Mouse (Mus musculus): ENCODE measurements around the gene Bach1.

The Bach1 gene

DNA sequence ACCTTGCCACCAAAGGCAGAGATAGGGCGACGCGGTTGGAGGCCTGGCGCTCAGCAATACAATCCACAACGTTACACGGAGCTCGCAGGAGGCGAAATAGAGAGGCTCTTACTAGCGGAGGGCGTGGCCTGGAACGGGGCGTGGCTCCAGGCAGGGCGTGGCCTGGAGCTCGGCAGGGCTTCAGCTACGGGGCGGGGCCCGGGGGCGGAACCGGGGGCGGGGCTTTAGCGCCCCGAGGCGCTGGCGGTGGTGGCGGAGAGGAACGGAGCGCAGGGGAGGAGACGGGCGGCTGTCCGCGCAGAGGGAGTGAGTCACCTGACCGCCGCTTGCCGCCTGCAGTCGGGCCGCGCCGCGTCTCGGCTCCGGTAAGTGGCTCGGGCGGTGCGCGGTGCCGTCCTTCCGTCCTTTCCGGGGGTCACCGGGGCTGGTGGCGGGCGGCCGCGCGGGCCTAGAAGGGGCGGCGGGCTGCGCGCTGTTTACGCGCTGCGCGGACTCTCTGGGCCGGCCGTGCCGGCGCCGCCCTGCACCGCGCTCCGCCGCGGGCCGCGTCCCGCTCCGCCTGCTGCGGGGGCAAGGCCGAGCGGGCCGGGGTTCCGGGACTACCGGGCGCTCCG lies at the start of gene Bach1:
Gene Bach1 (plus strand): TSS at position 254 of the 614 bp plus-strand sequence.
- peak; percentile 74 to 85 for DNase-seq (ENCODE audit: low spot score in 2 of 2)

DNA sequence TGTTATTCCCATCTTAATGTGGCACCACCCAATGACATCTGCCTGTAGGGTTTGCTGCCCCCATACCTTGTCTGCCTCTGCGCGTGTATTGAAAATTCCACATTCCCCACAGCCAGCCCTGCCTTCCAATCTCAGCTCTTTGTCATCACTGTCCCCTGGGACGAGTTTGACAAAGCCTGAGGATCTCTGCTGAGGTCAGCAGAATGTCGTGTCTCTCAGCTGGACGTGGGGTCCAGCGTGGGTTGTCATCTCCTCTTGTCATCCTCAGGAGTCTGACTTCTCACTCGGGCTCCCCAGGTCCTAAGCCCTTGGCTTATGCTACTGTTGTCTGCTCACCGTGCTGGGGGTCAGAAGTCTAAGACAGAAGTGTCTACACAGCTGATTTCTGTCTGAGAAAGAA lies 46.4 kb upstream of the Bach1 start:
- DNase-seq (ENCODE audit: low spot score in 2 of 2) = no peak

DNA sequence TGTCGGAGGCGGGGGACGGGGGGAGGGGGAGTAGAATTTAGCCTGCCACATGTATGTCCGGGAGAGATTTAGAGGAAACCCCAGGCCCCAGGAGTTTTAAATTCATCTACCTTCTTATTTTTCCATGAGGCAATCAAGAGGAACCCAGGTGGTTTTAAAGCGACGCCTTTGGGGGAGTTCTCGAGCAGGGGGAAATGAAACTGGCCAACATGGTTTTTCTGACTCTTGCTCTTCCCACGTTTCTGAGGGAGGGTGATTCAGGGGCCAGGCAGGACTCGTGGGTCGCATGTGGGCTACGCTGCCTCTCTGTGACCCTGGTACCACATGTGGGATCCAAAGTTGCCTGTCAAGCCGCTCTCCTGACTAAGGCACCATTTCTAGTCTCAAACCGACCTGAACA lies 45.8 kb upstream of the Bach1 start:
- no peak for DNase-seq (ENCODE audit: low spot score in 2 of 2)

DNA sequence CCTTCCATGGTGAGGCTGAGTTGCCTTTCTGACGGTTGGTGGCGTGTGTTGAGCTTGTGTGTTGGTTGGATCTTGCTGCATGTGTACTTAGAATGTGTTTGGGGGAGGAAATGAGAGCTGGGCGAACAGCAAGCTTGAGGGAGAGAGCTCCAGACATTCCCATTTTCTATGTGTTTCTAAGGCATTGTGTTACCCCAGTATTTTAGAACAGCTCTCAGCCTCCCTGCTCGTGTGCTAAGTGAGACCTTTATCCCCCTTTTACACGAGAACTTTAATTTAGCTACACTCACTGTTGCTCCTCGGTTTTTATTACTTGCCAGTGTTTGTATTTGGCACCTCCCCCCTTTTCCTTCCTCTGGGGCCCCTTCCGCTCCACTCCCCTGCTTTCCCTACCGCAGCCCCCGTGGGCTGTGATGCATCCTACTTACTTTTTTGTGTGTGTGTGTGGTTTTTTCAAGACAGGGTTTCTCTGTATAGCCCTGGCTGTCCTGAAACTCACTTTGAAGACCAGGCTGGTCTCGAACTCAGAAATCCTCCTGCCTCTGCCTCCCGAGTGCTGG lies 44.6 kb upstream of the Bach1 start:
- no peak for DNase-seq (ENCODE audit: low spot score in 2 of 2)

DNA sequence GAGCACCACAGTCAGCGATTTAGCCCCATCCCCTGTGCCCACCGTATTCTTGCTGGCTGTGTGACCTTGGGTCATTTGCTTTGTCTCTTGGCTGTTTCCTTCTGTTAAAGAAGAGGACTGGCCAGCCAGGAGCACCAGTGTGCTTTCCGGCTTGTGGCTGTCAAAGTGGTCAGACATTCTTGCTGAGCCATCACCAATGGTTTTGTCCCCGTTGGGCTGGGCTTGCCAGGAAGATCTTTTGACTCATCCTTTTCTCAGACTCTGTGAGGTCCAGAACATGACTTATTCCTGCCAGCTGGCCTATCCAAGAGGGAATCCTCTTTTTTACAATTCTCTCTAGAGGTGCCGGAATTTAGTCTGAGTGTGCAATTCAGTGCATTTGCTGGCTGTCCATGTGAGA lies 43.7 kb upstream of the Bach1 start:
- DNase-seq (ENCODE audit: low spot score in 2 of 2) = peak in 1 of 2 experiments; percentile 11

DNA sequence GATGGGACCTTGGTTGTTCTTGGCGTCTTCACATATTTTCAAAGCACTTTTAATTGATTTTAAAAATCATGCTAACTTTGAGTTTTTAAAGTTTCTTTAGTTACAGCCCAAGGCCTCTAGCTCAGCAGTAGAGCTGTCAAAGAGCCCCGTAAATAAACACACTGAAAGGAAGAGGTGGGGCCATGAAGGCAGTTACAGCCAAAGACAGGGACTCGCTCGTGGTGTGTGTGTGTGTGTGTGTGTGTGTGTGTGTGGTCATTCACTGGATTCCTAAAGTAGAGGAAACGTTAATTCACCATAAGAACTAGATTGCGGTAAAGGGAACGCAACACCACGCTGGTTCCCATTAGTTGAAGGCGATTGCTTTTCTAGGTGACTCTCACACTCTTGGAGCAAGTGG lies 43.2 kb upstream of the Bach1 start:
- no peak for DNase-seq (ENCODE audit: low spot score in 2 of 2)

DNA sequence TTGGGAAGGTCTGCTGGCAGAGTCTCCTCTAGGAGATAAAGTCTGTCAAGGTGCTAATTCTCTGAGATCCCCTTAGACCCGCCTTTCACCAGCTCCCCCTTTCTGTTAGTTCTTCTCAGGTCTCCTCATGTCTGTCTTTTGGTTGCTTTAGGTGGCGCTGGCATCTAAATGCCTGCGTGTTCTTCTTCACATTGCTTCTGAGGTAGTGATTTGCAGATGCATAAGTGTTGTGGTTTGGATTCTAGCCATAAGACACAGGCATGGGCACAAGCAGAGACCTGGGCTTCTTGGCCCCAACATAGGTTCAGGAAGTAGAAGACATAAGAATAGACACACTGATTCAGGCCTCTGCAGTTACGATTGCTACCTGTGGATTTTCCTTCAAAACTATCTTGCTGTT lies 42.0 kb upstream of the Bach1 start:
- DNase-seq (ENCODE audit: low spot score in 2 of 2) = no peak

DNA sequence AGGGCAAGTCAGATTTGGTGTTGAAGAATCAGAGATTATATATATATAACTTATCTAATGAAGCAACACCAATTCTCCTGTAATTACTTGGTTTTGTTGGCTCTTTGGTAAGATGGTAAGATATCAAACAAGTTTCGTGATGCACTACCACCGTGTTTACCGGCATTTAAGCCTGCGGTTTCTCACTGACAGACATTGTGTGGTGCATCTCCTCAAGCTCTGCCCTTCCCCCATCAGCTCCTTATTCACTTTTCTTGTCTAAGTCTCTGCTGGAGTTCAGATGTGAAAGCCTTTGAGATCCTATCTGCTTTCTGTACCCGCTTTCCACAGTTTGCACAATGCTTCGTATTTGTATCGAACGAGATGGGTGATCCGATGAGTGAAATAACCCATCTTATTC lies 41.5 kb upstream of the Bach1 start:
- no peak for DNase-seq (ENCODE audit: low spot score in 2 of 2)

DNA sequence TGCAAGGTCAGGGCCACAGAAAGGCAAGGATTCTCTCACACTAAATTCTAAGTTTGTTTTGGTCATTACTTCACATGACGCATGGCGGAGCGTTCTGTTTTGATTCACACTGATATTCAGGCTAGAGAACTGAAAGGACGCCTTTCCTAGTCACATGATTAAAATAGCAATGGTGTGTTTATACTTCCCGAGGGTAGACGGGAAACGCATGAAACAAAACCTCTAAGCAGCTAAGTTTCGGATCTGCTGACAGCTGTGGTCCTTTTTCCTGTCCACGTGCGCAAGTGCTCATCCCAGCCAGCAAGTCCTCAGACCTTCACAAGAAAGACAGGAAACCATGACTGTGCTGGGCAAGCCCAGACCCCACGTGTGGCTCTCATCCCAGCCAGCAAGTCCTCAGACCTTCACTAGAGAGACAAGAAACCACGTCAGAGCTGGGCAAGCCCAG lies 37.7 kb upstream of the Bach1 start:
- peak in 1 of 2 experiments; percentile 11 for DNase-seq (ENCODE audit: low spot score in 2 of 2)

DNA sequence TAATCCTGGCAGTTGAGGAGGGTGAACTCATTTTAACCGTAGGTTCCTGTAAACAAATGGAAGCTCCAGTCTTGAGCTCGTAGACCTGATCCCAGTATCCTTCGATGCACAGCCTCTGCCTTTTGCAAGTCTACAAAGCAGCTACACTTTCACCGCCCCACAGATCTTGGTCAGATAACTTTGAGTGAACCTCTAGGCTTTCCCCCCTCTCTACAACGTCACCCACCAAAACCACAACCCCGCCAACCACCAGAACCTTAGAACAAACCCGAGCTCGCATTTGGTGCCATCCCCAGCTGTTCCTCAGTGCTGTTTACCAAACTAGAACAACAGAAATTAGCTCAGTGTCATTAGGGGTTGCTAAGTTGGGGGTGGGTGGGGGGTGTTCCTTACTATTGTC lies 37.1 kb upstream of the Bach1 start:
- DNase-seq (ENCODE audit: low spot score in 2 of 2) = no peak

DNA sequence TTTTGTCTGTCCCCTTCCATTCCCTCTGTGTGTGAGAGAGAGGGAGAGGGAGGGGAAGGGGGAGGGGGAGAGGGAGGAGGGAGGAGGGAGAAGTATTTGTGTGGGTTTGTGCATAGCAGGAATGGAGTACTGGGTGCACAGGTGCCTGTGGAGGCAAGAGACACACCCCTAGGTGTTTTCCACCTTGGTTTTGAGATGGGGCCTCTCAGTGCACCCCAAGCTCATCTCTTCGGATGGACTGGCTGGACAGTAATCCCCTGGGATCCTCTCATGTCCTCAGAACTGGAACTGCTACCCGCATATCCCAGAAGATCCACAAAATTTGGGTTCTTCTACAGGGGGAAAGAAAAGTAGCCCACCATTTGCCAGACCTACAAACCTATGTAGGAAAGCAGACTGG lies 36.2 kb upstream of the Bach1 start:
- no peak for DNase-seq (ENCODE audit: low spot score in 2 of 2)

DNA sequence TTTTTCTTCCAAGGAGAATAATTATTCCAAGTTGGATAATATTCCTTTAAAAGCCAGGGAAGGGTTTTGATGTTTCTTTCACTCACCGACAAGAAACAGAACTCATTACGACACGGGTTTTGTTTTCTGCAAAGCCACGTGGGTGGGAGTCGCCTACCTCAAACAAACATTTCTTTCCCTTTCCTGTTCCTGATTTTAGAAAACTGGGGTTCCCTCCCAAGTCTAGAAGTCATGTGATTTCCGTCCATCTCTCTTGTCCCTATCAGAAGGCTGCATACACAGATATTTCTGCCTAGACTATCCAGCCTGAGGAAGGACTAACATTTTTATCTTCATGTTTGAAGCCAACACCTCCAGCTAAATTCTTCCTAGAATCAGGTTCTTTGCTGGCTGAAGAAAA lies 34.9 kb upstream of the Bach1 start:
- no peak for DNase-seq (ENCODE audit: low spot score in 2 of 2)

DNA sequence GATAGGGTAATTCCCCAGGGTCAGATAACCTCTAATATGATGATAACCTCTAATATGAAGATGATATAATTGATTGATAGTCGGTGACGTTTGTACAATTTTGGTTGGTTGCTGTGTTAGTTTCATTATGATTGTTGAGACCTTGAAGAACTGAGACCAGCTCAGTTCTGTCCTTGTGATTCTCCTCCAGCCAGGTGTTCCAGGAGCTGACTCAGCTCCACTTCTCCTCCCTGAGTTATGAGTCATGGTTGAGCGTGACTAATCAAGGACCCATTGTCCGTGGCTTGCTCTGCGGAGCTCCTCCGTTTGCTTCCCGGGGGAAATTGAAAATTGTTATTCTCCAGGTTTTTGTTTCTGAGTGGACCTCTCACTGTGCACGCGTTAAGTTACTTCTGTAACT lies 33.5 kb upstream of the Bach1 start:
- no peak for DNase-seq (ENCODE audit: low spot score in 2 of 2)

DNA sequence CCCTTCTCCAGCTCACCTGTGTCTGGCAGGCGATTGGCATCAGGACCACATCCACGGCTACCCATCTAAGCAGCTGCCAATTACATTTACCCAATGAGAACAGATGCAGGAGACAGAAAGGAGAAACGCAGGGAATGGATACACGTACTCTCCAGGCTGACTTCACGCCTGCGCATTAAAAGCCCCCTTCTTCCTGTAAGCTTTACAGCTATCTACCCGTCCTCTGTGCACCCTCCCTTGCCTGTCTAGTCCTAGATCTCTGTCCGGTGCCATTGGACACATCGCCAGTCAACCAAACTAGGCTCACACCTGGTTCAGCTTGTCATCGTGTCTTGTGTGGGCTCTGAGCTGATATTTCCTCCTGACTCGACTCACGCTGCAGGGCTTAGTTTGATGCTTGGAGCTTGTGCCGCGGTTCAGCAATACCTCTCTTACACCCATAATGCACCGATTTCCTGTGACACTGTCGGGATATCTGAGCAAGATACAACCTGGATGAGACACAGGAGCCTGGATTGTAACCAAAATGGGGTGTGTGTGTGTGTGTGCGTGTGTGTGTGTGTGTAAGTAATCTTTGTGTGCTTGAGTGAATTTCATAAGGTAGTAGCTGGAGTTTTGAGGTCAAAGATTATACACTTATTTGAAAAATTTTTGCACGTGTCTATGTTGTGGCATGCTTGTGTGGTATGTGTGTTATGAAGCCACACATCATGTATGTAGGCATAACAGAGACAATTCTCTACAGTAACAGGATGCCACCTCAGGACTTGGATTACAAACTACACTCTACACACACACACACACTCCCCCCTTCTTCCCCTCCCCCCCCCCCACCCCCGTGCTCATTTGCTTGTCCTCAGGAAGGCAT lies 32.8 kb upstream of the Bach1 start:
- no peak for DNase-seq (ENCODE audit: low spot score in 2 of 2)

DNA sequence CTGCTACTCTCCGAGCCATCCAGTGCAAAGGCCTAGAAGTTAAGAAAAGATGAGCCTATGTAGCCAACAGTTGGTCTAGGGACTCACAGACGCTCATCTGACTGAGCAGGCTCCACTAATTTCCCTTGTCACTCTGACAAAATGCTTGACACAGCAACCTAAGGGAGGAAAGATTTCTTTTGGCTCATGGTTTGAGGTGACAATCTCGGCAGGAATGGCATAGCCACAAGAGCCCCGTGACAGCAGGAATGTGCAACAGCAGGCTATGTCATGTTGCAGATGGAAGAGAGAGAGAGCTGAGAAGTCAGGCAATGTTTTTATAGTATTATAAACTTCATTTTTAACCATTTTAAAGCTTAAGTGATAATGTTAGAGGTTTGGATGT lies 32.1 kb upstream of the Bach1 start:
- no peak for DNase-seq (ENCODE audit: low spot score in 2 of 2)

DNA sequence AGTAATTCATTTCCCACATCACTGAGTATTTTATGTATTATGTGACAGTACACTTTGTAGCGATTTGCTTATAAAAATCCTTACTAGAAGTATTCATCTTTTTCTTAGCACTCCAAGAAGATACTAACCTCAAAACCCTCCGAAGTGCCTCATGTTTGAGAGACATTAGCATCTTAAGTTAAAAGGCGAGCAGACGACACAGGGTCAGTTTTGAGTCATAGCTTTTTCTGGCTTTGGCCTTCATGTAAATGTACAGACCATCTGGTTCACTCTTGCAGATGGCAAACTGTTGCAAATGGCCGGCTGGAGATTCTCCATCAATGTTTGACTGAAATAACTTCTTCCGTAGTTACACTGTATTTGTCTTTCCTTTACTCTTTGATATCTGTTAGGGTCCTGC lies 30.7 kb upstream of the Bach1 start:
- no peak for DNase-seq (ENCODE audit: low spot score in 2 of 2)

DNA sequence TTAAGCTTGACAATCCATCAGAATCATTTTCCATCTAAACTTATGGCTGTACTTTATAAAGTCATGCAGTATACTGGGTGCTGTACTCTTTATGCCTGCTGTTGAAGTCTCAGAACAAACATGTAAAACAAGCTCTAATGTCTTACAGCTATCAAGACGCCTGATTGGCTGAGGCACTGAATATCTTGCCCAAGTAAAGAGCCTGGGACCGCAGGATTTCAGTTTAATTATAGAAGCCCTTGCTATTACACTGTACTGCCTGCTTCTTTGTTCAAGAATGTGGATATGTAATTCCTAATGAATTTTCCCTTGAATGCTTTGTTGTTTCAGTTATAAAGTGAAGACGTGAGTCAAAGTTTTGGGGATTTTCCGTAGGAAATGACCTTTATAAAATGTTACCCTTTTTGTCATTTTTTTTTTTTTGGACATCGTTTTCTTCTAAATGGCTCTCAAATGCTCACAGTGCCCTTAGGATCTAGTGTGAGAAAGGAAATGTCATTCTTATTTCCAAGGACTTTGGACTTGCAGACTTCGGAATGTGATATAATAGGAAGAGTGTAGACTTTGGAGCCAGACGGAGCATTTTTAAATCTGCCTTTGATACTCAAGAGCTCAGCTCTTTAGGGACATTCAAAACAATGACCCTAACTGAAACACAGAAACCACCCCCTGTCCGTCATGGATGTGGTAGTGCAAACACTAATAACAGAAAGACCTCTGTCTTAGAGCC lies 28.5 kb upstream of the Bach1 start:
- no peak for DNase-seq (ENCODE audit: low spot score in 2 of 2)

DNA sequence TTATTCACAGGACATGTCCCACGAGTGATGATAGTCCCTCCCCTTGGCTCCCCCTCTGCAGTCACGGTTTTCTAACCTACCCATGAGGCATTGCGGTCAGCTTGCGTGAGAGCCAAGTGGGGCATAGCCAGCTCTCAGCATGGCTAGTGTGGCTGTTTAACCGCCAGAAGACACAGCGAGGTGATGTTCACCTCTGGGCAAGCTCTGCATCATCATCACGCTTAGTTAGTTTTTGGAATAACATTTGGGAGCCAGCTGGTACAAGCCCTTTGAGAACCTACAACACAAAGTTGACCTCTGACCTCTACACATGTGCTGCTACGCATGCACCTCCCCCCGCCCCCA lies 28.0 kb upstream of the Bach1 start:
- no peak for DNase-seq (ENCODE audit: low spot score in 2 of 2)

DNA sequence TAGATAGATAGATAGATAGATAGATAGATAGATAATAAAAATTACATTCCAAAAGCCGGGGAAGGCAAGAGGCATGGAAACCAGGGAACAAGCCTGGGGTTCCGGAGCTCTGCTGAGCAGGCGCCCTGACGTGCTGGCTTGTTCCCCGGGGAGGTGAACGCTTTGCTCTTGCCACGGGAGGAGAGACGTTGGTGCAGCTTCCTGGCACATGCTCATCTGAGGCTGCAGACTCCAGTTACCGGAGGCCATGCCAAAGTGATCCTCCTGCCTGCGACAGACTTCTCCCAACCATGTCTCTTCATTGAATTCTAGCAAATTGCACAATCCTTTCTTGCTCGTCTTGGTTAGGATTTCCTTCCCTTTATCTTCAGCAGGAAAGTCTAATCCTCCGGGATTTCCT lies 27.4 kb upstream of the Bach1 start:
- DNase-seq (ENCODE audit: low spot score in 2 of 2) = no peak

DNA sequence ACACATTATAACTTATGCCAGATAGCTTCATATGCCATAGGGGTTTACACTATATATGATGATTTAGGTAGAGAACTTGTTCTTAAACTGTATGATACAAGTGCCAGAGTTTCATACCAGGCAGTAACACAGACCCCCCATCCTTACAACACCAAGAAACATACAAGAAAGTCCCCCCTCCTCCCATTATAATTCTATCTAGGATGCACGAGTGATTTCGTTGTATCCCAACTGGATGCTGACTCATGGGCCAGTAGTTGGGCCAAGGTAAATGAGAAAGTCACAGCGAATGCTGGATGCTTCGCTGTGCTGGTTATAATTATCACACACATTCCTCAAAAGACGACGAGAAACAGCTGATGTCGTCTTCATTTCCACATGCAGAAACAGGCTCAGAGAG lies 25.6 kb upstream of the Bach1 start:
- no peak for DNase-seq (ENCODE audit: low spot score in 2 of 2)

DNA sequence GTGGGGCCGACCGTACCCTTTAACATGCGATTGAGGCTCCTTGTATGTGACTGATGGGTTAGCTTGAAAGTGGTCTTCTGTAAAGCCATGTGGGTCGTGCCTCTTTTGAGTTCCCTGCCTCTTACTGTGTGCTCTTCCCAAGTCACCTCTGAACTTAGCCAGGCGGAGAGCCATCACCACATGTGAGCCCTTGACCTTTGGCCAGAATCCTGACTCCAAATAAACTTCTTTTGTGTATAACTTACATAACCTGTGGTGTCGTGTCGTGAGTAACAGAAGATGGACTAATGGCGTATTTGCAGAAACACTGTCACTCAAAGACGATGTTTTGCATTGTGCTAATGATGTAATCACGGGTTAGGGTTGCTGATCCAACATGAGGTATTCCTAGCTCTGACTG lies 22.6 kb upstream of the Bach1 start:
- DNase-seq (ENCODE audit: low spot score in 2 of 2) = no peak

DNA sequence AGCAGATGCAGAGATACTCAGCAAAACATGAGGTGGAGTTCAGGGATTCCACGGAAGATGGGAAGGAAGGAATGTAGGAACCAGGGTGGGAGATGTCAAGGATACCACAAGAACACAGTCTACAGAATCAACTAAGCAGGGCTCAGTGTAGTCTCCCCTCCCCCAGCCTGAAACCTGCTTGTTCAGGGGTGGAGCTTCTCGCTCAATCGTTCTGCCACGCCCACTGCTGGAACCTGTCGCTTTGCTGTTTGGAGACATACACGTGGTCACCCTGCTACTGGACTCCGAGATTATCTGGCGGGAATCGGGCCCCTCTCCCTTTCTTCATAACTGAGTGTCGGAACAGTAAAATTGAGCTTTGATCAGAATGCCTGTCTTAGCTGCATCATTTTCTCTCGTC lies 20.1 kb upstream of the Bach1 start:
- DNase-seq (ENCODE audit: low spot score in 2 of 2) = no peak

All from left cerebral cortex, adult 9 months (tissue).